Mouse (Mus musculus): ENCODE data around the gene Adcy2. TPM values are rescaled to one million over a fixed set of nuclear protein-coding genes. Genes with fewer than 3 reads are reported as not detected.

Gene Adcy2
- 0.75 and 3.0 TPM in 2 replicates for polyA plus RNA-seq (2012; rRNA removed; ENCODE audit: low replicate concordance)

DNA sequence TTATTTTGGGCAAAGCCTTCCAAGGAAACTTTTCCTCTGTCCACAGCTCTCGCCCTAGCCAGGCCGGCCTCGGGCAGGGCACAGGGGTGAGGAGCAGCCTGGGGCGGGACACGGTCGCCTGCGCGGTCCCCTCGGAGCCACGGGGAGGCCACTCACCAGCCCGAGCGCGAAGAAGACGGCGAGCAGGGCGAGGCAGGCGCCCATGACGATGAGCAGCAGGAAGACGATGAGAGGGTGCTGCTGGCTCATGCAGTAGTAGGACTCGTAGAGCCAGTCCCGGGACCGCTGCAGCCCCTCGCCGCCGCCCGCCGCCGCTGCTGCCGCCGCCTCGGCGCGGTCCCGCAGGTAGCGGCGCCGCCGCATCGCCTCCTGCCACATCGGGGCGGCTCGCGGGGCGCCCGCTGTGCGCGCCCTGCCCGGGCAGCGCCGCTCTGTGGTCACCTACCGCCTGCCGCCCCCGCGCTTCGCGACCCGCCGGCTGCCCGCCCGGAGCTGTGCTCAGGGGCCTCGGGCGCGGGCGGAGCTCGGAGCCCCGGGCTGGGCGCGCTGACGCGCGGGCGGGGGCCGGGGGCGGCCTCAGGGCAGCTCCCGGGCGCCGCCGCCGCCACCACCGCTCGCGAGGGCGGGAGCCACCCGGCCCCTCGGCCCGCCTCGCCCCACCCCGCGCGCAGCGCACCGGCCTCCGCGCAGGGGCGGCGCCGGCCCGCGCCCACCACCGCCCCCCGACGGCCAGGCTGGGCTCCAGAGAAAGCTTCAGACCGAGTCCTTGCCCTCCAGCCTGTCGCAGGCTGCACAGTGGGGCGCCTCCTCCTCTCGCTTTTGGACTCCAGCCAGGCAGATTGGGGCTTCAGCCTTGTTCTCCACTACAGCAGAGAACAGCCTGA lies at the start of gene Adcy2:
Adcy2 (minus strand) TSS at position 624 of the 884 bp plus-strand sequence.

DNA sequence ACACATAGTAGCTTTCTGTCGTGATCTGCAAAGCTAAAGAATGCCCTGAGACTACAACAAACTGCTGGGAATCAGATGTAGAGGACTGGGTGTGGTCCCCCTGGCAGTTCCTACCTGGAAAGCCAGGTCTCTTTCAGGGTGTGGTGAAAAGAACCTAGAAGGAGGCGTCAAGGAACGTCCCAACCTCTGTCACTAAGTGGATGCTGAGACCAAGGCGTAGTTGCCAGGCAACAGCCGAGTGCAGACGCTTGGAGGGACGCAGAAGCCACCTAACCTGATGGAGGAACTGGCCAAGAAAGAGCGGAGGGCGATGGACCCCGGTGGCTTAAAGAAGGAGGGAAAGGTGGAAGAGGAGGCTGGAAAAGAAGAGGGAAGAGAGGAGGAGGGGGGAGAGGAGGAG lies 402.1 kb downstream of the Adcy2 start, which contains the start of gene 1700001L19Rik:
1700001L19Rik (plus strand) TSS at position 223 of the 400 bp plus-strand sequence.

GRCm38 (mm10) chr13:68581747-68582516 lies 417.4 kb downstream of the Adcy2 start, which contains the start of the genes Mtrr and Fastkd3:
Gene Mtrr, minus strand, starts transcription at chr13:68582149.
Gene Fastkd3, plus strand, starts transcription at chr13:68582234.

